Mouse (Mus musculus) mouse trophoblast stem cell (cell line): ENCODE results near the gene Slc29a3.
"Not testable (repeated sequence)": the region's sequence is repeated elsewhere in the genome, so short reads cannot be mapped to it uniquely, and the experiment has no call there.

Experiments
- in situ Hi-C, 2 experiments: fragments of 300-500 bp; cut with MseI, MboI; formaldehyde crosslinking; loops; 2 replicates in 1 of 2; 3 replicates in 1 of 2; pipeline ENCODE4 v1.15.1; 2025

Slc29a3 gene

DNA sequence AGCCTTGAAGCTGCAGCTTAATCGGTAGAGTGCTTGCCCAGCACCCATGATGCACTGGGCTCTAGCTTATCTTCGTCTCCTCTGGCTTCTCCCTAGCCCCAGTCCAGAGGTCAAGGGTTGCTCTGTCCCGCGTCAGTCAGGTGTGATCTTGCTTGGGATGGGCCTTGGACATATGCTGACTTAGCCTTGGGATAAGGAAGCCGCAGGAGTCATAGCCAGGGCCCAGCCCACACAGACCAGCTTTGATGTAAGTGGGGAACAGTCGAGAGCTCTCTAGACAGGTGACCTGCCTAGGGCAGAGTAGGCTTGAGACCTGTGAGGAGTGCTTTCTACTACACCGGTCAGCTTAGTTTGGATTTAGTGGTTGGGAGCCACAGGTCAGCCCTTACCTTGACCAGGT lies 14.8 kb upstream of the Slc29a3 start:
- in situ Hi-C loops = no loop called here

DNA sequence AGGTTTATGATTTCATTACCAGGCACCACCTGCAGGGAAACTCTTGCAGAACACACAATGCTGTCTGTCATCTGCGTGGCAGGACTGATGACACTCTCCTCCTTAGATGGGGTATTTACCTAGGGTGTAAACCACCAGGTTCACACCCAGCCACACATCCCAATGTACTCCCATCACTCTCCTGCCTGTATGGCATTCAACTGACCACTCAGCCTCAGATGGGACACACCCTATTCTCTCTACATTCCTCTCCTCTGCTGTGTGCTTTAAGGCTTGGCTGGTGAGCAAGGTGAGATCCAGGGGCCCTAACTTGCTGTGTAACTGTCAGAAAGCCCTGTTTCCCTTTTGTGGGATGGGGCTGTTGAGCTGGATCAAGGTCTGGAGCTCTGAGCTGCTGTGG lies 9.5 kb upstream of the Slc29a3 start:
- in situ Hi-C loops = no loop called here

DNA sequence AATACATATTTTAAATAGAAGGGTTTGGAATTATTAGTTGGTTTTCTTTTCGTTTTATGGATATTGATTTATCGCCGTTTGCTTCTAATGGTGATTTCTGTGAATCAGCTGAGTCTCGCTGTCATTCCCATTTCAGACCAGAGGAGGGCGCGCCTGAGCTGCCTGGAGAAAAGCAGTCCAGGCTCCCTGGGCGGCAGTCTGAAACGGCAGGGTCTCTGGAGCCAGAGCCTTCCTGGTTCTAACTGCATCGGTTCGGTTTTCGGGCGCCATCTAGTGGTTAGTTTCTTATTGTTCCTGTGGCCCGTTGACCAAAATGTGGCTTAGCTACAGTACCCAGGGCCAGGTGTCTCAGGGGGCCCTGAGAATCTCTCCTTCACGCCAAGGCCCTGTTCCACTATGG lies 7.8 kb upstream of the Slc29a3 start:
- in situ Hi-C loops = no loop called here

DNA sequence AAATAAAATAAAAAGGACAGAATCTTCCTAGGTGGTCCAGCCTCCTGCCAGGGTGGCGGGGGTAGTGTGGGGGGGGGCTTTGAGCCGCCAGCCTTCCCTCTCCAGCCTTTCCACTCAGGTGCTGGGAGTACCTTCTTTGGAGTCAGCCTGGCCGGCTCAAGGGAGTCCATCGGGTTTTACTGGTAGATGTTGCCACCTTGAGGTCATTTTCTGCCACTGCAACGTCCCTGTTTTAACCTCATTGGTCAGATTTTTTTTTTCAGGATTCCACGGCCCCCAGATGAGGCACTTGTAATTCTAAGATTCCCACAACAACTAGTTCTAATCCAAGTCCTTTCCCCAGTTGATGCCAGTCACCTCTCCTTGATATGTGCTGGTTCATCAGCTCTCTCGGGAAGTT lies 4.4 kb upstream of the Slc29a3 start:
- in situ Hi-C loops = loop anchor here in 1 of 2 experiments (10.0 kb wide), 2 partner anchors 298 to 342 kb away; no protein-coding TSS in a partner anchor

DNA sequence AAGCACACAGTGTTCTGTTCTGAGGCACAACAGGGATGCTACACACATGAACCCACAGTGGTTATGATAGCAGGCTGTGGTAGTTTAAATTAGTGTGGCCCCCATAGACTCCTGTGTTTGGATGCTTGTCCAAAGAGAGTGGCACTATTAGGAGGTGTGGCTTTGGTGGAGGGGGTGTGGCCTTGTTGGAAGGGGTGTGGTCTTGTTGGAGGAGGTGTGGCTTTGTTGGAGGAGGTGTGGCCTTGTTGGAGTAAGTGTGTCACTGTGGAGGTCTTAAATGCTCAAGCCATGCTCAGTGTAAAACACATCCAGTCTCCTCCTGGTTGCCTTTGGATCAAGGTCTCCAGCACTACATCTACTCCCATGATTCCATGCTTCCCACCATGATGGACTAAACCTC lies 3.6 kb upstream of the Slc29a3 start:
- in situ Hi-C loops = loop anchor here in 1 of 2 experiments (10.0 kb wide), 2 partner anchors 299 to 341 kb away; no protein-coding TSS in a partner anchor

DNA sequence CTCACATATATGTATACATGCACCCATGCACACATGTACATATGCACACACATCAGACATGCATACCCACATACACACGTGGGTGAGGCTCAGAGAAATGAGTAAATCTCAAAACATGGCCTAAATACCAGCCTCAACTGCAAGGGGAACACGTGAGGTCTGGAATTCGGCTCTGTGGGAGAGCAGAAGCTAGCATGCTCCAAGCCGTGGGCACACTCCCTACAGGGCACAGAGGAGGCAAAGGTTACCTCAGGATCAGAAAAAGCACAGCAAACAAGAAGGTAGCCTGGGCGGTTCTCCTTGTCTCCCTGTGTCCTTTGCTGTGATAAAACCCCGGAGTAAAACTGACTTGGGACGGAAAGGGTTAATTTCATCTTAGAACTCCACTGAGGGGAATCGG lies 1.3 kb upstream of the Slc29a3 start:
- in situ Hi-C loops = loop anchor here in 1 of 2 experiments (10.0 kb wide), 2 partner anchors 301 to 339 kb away; no protein-coding TSS in a partner anchor

DNA sequence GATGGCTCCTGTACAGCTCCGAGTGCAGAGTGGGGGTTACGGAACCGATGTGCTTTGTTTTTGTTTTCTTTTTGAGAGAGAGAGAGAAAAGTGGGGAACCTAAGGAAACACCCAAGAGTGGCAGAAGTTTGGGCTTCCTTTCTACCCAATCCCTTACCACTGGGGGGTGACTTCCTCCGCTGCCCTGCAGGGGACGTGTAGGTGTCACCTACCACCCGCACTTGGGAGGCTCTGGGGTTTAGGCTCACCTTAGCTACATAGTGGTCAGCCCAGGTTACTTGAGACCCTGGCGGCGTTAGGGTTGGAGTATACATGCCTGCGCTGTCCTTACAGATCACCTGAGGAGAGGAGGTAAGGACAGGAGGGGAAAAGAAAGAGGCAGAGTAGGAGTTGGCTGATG lies 667 bp upstream of the Slc29a3 start:
- in situ Hi-C loops = loop anchor here in 1 of 2 experiments (10.0 kb wide), 2 partner anchors 302 to 338 kb away; no protein-coding TSS in a partner anchor

DNA sequence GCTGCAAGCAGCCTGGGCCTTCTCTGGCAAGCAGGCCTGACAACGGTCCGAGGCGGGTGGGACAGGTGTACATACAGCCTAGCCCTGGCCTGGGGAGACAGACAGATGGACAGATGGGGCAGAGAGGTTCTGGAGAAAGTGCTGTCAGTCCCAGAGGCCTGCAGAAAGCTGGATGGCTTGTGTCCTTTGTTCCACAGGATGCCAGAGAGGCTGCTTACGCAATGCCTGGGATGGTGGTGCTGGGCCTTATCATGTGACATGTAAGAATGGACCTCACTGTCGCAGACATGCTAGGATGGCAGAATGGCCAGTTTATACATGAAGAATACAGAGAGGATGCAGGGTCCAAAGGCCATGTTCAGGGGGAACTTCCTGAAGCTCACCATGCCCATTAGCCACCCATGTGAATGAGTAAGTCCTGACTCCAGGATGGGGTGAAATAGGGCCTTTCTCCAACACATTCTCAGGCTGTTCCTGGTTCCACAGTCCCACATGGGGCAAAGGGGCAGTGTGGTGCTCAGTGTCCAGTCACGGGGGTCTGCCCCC lies 4.9 kb downstream of the Slc29a3 start:
- in situ Hi-C loops = no loop called here

DNA sequence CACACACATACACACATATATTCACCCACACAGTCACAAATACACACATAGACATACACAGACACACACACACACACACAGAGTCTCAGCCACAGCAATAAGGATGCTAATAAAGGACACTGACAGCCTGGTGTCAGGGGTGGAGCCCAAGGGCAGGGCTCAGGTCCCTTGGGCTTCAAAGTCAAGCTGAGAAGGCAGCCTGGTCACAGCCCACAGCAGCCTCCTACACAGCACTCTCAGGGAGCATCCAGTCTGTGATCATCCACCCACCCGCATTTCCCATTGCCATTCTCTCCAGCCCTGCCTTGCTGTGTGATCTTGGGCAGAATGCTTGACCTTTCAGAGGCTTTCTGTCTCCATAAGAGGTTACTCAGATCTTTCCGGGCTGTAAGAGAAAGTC lies 6.1 kb downstream of the Slc29a3 start:
- in situ Hi-C loops = no loop called here

DNA sequence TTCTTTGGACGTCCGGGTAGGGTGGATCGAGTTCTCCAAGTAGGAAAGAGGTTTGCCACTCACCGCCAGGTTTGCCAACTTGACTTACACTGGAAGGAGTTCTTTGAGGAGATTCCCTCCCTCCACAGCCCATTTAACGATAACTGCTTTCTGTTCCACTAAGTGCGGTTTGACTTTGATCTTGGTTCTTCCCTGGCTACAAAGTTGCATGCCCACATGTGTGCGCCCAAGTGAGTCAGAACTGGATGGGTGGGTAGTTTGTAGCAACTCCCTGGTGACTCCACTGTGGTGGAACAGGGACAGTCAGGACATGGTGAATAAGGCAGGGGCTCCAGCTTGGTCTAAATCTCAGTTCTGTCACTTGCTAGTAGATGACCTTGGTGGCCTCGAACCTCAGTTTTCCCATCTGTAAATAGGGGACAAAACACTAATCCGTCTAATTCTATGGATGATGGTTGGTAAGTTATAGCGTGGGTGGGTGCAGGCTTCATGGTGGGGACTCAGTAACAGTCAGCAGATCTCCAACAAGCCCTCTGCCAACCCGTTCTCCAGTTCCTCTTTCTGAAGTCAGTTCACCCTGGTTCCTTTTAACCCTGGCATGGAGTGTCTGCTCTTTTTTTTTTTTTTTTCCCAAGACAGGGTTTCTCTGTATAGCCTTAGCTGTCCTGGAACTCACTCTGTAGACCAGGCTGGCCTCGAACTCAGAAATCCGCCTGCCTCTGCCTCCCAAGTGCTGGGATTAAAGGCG lies 7.9 kb downstream of the Slc29a3 start:
- in situ Hi-C loops = no loop called here

DNA sequence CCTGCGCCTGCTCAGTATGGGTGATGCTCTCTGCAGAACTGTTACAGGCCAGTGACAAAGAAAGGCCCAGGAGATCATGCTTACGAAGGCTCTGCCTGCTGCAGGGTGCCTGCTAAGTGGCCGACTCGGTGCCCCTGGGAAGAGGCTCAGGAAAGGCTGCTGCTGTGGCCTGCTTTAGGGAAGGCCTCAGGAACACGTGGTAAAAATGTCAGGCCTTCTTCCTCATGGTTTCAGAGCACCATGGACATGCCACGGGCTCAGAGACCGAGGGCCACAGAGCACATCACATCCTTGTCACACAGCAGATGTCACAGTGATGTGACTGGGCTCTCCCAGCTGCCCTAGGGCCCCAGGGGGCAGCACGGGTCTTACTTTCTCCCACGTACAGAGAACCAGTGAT lies 8.9 kb downstream of the Slc29a3 start:
- in situ Hi-C loops = no loop called here

DNA sequence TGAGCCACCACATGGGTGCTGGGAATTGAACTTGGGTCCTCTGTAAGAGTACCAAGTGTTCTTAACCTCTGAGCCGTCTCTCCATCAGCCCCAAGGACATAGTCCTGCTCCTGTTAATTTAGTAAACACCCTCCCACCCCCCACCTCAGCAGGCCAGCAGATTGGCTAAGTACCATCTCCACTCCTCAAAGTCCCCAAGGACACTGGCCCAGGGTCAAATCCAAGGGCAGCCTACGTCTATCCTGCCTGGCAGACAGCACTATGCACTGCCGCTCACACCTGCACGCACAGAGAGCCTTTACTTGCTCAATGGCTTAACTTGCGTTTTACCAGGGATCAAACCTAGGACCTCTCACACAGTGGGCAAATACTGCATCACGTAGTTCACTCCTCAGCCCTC lies 9.7 kb downstream of the Slc29a3 start:
- in situ Hi-C loops = no loop called here

DNA sequence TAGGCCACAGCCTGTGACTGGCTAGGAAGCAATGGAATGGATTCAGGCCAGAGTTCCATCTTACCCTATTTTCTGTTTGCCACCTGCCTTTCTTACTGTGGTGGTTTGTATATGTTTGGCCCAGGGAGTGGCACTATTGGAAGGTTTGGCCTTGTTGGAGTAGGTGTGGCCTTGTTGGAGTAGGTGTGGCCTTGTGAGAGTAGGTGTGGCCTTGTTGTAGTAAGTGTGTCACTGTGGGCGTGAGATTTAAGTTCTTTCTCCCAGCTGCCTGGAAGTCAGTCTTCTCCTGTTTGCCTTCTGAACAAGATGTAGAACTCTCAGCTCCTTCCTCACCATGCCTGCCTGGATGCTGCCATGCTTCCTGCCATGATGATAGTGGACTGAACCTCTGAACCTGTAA lies 10.3 kb downstream of the Slc29a3 start:
- in situ Hi-C loops = not testable (repeated sequence)

DNA sequence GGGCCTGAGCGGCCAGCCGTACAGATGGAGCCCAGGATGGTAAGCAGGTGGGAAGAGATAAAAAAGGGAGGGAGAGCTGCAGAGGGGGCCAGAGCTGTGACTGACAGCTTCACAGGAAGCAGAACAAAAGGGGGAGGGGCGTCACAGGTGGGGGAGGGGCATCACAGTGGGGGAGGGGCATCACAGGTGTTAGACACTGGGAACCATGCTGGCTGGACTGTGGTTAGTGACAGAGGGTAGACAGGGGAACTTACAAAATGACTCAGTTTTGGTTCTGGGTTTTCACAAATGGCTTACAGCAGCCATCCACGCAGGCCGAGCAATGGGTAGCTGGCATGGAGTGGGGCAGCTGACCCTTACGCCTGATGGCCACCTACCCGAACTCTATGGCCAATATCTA lies 11.2 kb downstream of the Slc29a3 start:
- in situ Hi-C loops = no loop called here

DNA sequence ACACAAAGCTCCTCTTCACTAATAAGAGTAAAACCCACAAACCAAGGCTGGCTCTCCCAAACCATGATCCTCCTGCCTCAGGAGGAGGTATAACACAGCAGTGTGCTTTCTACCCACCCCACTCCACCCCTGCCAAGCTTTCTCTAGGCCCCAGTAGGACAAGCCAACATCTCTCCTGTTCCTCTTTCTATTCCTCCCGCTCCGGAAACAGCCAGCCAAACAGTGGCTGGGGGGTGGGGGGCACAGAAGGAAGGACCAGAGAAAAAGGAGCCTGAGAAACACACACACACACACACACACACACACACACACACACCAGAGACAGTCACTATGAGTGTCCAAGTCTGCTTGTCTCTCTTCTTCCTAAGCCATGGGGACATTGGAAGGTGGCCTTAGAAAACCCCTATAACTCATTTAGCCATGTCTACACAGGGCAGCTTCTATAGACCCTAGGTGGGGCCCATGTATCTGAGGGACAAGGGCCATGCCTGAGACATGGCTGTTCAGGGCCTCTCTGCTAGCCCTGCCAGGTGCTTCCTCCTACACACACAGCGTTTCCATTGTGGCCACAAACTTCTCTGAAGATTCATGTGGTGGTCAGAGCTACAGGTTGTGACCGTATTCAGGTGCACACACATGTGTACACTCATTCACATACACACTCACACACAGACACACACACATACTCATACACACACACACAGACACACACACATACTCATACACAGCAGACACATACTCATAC lies 12.8 kb downstream of the Slc29a3 start:
- in situ Hi-C loops = no loop called here

DNA sequence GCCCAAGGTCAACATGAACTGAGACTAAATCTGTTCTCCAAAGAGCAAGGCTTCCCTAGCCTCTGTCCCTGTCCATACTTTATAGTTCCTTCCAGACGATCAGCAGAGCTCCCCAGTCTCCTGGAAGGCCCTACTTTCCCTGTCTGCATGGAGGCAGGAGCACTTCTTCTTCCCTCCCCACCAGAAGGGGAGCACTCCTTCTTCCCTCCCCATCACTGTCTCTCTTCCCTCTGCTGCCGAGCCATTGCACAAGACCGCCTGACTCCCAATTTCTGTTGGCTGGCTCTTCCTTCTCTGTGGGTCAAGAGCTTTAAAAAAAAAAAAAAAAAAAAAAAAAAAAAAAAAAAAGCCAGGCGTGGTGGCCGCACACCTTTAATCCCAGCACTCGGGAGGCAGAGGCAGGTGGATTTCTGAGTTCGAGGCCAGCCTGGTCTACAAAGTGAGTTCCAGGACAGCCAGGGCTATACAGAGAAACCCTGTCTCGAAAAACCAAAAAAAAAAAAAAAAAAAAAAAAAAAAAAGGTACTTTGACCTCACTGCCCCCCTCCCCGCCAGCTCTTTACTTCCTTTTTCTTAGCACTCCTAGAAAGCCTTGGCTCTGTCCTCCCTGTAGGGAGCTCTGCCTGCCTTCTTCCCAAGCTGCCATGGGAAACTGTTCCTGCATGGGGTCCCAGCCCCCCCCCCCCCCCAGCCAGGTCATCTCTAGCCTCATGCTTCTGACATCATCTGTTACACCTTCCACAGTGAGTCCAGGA lies 14.5 kb downstream of the Slc29a3 start:
- in situ Hi-C loops = no loop called here

DNA sequence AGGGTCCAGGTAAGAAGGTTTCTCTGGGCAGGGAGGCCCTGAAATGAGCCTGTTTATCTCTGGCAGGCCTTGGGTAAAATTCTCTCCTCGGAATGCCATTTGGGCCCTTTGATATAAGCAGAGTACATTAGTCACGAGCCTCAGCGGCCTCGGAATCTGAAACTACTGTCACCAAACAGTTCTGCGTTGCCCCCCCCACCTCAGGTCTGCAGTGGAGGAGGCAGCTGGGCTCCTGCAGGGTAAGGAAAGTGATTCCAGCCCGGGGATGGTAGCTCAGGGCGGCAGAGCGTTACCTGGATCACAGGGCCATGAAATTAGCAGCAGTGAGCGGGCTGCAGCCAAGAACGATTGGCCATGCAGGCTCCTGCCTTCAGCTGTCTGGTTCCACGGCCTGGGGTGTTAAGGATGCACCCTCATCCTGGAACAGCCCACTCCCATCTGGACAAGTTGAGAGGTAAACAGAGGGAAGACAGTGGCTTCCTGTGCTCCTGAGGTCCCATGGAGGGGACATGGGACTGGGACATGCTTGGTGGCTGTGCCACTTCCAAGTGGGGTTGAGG lies 15.3 kb downstream of the Slc29a3 start:
- in situ Hi-C loops = no loop called here

DNA sequence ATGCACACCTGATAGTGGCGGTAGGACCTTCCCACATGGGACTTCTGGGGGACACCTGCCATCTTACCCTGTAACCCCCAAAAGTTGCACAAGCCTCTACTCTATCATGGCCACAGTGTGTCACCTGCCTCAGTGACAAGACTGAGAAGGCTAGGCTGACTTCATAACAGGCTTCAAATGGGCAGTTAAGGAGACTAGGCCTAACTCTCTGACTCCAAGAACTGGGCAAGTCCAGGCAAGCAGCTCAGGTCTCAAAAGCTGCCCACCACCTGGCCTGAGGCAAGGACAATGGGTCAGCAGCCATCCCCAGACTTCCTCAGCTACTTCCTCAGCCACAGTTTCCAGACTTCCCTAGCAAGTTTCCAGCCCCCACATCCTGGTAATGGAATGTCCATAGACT lies 16.9 kb downstream of the Slc29a3 start:
- in situ Hi-C loops = no loop called here

DNA sequence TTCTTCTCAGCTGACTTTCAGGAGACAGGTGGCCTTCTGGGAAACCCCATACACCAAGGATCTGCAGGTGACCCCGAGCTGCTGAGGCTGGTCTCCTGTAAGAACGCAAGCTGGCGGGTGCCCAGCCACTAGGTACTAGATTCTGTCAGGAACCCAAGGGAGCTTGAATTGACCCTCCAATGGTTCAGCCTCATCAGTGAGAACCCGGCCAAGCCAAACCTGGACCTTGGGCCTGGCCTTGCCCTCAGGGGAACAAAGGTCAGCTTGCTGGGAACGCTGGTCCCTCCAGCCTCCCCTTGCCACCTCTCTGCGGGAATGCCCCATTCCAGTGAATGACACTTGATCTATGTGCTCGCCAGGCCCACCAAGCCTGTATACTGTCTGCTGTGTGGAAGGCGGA lies 19.1 kb downstream of the Slc29a3 start:
- in situ Hi-C loops = no loop called here

DNA sequence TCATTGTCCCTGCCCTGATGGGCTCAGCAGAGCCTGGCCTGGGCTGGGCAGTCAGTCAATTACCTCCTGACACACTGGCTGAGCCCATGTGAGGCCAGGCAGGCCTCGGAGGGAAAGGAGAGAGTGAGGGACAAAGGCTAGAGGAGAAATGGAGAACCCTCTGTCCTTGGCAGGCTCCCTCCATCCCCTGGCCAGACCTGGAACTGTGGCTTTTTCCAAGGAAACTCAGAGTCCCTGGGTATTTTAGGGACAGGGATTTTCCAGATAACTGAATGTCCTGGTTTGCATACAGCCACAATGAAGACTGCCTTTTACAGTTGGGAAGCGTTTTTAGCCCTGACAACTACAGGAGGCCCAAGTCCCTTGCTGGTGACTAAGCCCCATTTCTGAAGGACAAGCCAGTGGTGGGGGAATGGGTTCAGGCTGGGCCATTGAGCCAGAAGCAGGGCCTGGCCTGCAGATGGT lies 20.2 kb downstream of the Slc29a3 start:
- in situ Hi-C loops = no loop called here

DNA sequence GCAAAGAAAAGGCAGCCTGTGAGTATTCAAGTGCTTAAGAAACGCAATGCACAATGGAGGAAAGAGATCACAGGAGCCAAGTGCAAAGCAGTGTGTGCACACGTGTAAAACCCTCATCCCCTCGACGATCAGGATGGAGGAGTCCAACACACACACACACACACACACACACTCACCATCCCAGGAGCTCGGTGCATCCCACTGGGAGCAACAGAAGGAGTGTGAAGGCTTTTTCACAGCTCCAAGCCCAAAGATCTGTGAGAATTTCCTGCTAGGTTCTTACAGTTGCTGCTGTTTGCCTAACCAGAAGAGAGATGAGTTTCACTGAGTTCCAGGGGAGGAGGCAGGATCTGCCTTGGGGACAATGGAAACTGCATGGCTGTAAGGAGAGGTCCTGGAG lies 20.9 kb downstream of the Slc29a3 start:
- in situ Hi-C loops = no loop called here

DNA sequence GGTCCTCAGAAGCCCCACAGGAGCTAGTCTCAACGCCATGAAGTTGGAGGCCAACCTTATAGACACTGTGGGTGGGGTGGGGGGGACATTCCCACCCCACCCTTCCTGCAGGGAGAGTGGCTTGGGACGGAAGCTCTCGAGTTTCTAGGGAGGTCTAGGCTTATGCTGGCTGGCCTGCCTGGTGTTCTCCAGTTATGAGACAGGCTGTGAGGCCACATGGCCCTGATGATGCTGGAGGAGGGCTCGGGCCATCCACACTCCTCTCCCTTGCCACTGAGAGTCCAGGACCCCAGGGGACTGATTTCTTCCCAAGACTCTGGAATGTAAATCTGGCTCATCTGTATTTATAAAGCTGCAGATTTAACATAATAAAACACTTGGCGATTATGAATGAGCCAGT lies 25.3 kb downstream of the Slc29a3 start:
- in situ Hi-C loops = no loop called here
